Comparison of ENCODE assay signal across 9 mouse cellular contexts in the genomic region with DNA sequence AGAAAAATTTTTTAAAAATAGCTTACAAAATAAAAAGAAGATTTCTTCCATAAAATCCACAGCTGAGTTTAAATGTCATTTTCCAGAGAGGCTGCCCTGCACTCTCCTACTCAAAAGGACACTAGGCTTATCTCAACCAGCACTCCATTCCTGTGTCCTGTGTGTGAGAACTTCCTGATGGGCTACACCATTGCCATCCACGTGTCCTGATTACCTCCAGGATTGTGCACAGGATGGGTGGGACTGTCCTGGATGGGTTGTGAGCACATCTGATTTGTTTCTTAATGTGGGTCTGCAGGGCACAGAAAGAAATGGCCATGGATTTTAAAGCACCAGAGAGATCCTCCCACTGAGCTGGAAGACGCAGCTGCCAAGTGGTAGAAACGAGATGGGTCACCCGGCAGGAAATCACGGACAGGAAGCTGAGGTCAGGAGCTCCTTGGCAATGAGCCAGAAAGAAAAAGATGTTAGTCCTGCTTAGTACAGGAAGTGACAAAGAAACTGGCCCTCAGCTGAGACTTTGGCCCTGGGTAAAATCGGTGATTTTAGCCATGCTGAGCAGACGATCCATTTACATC.
DNase-seq lines count a peak whose midpoint lies in the region; ATAC-seq lines count a peak whose summit lies in the region.
"Had no signal": no experiment of that assay in that cellular context is flagged by ENCODE, and none has a peak within 500 bp of the region (broad histone marks: within the 10 kb centered on the region; RNA-seq: fewer than 3 reads in every experiment).

No protein-coding gene starts in this region.

- no peak overlapping the region for H3K4me3 ChIP-seq in heart, embryonic 16.5 days (ENCODE audit: low read length)

- no peaks in the 10 kb centered on the region for H3K27me3 ChIP-seq in heart, embryonic 16.5 days (ENCODE audit: control insufficient read depth, insufficient read depth, low read length)

- ATAC-seq in heart, embryonic 16.5 days (replicated peaks; ENCODE audit: extremely low read depth, insufficient read depth, low FRiP score), result peak; percentile 76
- ATAC-seq: CD4-positive, CD25-positive, alpha-beta regulatory T cell, adult 4 months had no signal

- no peaks in the 10 kb centered on the region for H3K4me1 ChIP-seq in heart, embryonic 16.5 days (ENCODE audit: control insufficient read depth, insufficient read depth, low read length)

- no peaks in the 10 kb centered on the region for H3K36me3 ChIP-seq in heart, embryonic 16.5 days (ENCODE audit: control insufficient read depth, insufficient read depth)

- no peak overlapping the region for H3K9ac ChIP-seq in heart, embryonic 16.5 days (ENCODE audit: low read length)

- H3K27ac ChIP-seq in heart, embryonic 16.5 days (ENCODE audit: low read length), result peak overlapping the region; percentile 10; the same call in 1 of the 2 replicates

- DNase-seq in embryo, embryonic 10 days (ENCODE audit: low spot score), result peak; percentile 62
- no peak for DNase-seq in embryo, embryonic 9.5 days (ENCODE audit: extremely low spot score)
- peak; percentile 49 for DNase-seq in adrenal gland, adult 8-10 months
- DNase-seq in lung, adult 18-20 months, result peak; percentile 26 to 49
- DNase-seq in thymus, postnatal 36 days, result no peak
- no peak for DNase-seq in thymus, adult 18-20 months
- no peak for DNase-seq in left cerebral cortex, adult 11 months (ENCODE audit: low spot score)

- WGBS in heart, embryonic 16.5 days, result 32% methylated on average over 7 of the region's 7 CpGs

- no peak overlapping the region for H3K4me2 ChIP-seq in heart, embryonic 16.5 days (ENCODE audit: low read depth, low read length)

- H3K9me3 ChIP-seq in heart, embryonic 16.5 days (replicated peaks; ENCODE audit: control insufficient read depth, low read length), result no peaks in the 10 kb centered on the region

Comparison
In these comparisons a context has a peak if more than half of its experiments do, and no peak if none do; other contexts are left out.
1. DNase-seq: peak in embryo, embryonic 10 days (single experiment), adrenal gland, adult 8-10 months (single experiment) and lung, adult 18-20 months (2 of 2); none in embryo, embryonic 9.5 days (single experiment), thymus, postnatal 36 days (0 of 2), thymus, adult 18-20 months (0 of 2) and left cerebral cortex, adult 11 months (single experiment).